Mouse (Mus musculus) liver, embryonic 14.5 days (tissue): ENCODE measurements around the gene Dhps. TPM values are rescaled to one million over a fixed set of nuclear protein-coding genes. Genes with fewer than 3 reads are reported as not detected.
"Not testable (repeated sequence)": the region's sequence is repeated elsewhere in the genome, so short reads cannot be mapped to it uniquely, and the experiment has no call there.

Experiments used
- ATAC-seq: fragments of 200-750 bp; cut with Nextera tagmentation; 2 replicates; pipeline ENCODE4 v1.8.0; 2017; ENCODE audit warnings: moderate number of reproducible peaks, mild to moderate bottlenecking, moderate library complexity; ENCODE audit not compliant: insufficient read depth
- DNase-seq, 3 experiments: peaks; one replicate each; pipeline ENCODE4 v3.0.0-alpha.2; 2012 to 2013; ENCODE audit warnings: low read depth in 3 of 3, low spot score in 3 of 3
- H3K27ac ChIP-seq: fragments of 300-500 bp; sonication (generic); 2 replicates; pipeline ENCODE4 v1.5.1; 2014; ENCODE audit warnings: moderate library complexity, mild to moderate bottlenecking, control low read depth, inconsistent platforms
- H3K27me3 ChIP-seq: fragments of 300-500 bp; sonication (generic); 2 replicates; pipeline ENCODE4 v1.6.1; 2014; ENCODE audit warnings: mild to moderate bottlenecking, low read length, moderate library complexity; ENCODE audit not compliant: control insufficient read depth, insufficient read depth
- H3K36me3 ChIP-seq: fragments of 300-500 bp; sonication (generic); replicated peaks from 2 replicates; pipeline ENCODE4 v1.6.1; 2014; ENCODE audit warnings: low read depth; ENCODE audit not compliant: control insufficient read depth, insufficient read depth
- H3K4me1 ChIP-seq, 2 experiments: fragments of 200-500 bp in 1 of 2; fragments of 300-500 bp in 1 of 2; sonication (generic) in 1 of 2; replicated peaks; 2 replicates each; pipeline ENCODE4 v1.6.1; 2012 to 2014; ENCODE audit warnings: antibody characterized with exemption in 1 of 2, inconsistent platforms in 1 of 2, low read length in 1 of 2; ENCODE audit not compliant: control insufficient read depth in 2 of 2, insufficient read depth in 2 of 2
- H3K4me2 ChIP-seq: fragments of 300-500 bp; sonication (generic); 2 replicates; pipeline ENCODE4 v1.6.1; 2014; ENCODE audit warnings: low read depth, mild to moderate bottlenecking, control low read depth, moderate library complexity
- H3K4me3 ChIP-seq, 2 experiments: fragments of 200-500 bp in 1 of 2; fragments of 300-500 bp in 1 of 2; sonication (generic) in 1 of 2; 2 replicates each; pipeline ENCODE4 v1.5.1; 2012 to 2014; ENCODE audit warnings: low read depth in 2 of 2, low read length in 2 of 2, mild to moderate bottlenecking in 2 of 2, control low read depth in 1 of 2, inconsistent platforms in 1 of 2, moderate library complexity in 1 of 2; ENCODE audit not compliant: insufficient read depth in 1 of 2
- H3K9ac ChIP-seq: fragments of 300-500 bp; sonication (generic); replicated peaks from 2 replicates; pipeline ENCODE4 v1.6.1; 2014; ENCODE audit warnings: mild to moderate bottlenecking, control low read depth, moderate library complexity
- H3K9me3 ChIP-seq: fragments of 300-500 bp; sonication (generic); 2 replicates; pipeline ENCODE4 v1.6.1; 2016; ENCODE audit warnings: low read length, mixed read lengths; ENCODE audit not compliant: control insufficient read depth
- CTCF ChIP-seq: IDR thresholded peaks from 2 replicates; pipeline ENCODE4 v1.5.1; 2016; ENCODE audit warnings: antibody characterized with exemption, low read depth, control low read depth
- EP300 ChIP-seq: IDR thresholded peaks from 2 replicates; pipeline ENCODE4 v1.6.1; 2016; ENCODE audit warnings: antibody characterized with exemption, low read depth
- WGBS: fragments of 180-500 bp; shearing (Covaris S2); extraction: QIAGEN DNeasy Blood & Tissue Kit; methylation state at CpG from one replicate; pipeline ENCODE4 v1.1.7; 2014; ENCODE audit not compliant: insufficient replicate concordance; 5-methylcytosine and 5-hydroxymethylcytosine counted together
- polyA plus RNA-seq, 2 experiments: library from polyadenylated mRNA; depleted of rRNA in 1 of 2; stranded (reverse) in 1 of 2; unstranded in 1 of 2; fragments of >200 nt; fragmentation: Nextera tagmentation in 1 of 2; extraction: Ambion mirVana in 1 of 2; gene quantifications; 2 replicates each; pipeline versions ENCODE4 v1.2.1 to v1.2.3; 2012 to 2014

The Dhps gene
- polyA plus RNA-seq, 2 experiments, result 21.5 to 36.4 TPM

DNA sequence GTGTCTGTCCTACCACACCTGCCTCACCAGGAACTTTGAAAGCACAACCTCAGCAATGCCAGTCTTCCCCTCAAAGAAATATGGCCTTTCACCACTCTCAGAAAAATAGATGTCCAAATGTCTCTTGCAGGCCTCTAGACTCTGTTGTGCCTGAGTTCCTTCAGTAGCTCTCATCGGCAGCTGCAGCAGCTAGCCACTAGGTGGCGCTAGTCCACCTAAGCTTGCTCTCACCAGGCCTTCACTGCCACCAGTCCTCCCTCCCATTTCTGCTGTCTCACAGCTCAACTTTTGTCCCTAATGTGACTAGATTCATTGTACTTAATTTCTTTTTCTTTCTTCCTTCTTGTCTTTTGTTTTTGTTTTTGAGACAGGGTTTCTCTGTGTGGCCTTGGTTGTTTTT, 5.4 kb downstream of the Dhps start:
- 2% methylated on average over 2 of the region's 2 CpGs for WGBS
- Histone ChIP-seq H3K27me3 (no peaks in the 10 kb centered on the region), H3K27ac (peak overlapping the region; percentile 45), H3K4me3 (no peak overlapping the region), H3K9ac (no peak overlapping the region), H3K36me3 (peaks cover 29% of the 10 kb centered on the region), H3K4me1 (peaks cover 31 to 40% of the 10 kb centered on the region in 2 experiments), H3K9me3 (no peaks in the 10 kb centered on the region), H3K4me2 (no peak overlapping the region)
- peak; percentile 49 for ATAC-seq
- peak; percentile 67 to 78 (median 67) for DNase-seq
- TF ChIP-seq CTCF (peak; percentile 100), EP300 (no peak)

- Histone ChIP-seq H3K27ac (peak overlapping the region; percentile 67), H3K4me1 (peaks cover 27 to 45% of the 10 kb centered on the region in 2 experiments), H3K4me3 (peak overlapping the region; percentile 83 to 96), H3K27me3 (no peaks in the 10 kb centered on the region), H3K9me3 (no peaks in the 10 kb centered on the region), H3K36me3 (peaks cover 18% of the 10 kb centered on the region), H3K4me2 (peak overlapping the region; percentile 70), H3K9ac (peak overlapping the region; percentile 96)
- DNase-seq, result no peak
- WGBS, result under 1% methylated on average over 25 of the region's 25 CpGs
- ATAC-seq, result no peak
- no peak for TF ChIP-seq EP300
- TF ChIP-seq CTCF, result no peak
Observed at GRCm38 (mm10) chr8:85080214-85080531, 8.6 kb downstream of the Dhps start.

GRCm38 (mm10) chr8:85080532-85081215, 9.1 kb downstream of the Dhps start, which contains the start of gene Wdr83os:
TSS of gene Wdr83os (plus strand) at chr8:85080740.
- Histone ChIP-seq H3K27me3 (no peaks in the 10 kb centered on the region), H3K9ac (peak within 1 kb of the TSS; percentile 96), H3K4me3 (peak within 1 kb of the TSS; percentile 83 to 96), H3K4me2 (peak within 1 kb of the TSS; percentile 70), H3K9me3 (no peaks in the 10 kb centered on the region), H3K4me1 (peaks cover 22 to 40% of the 10 kb centered on the region in 2 experiments), H3K27ac (peak within 1 kb of the TSS; percentile 67), H3K36me3 (peaks cover 13% of the 10 kb centered on the region)
- TF ChIP-seq CTCF (no peak), EP300 (no peak; the same call in 1 of the 2 replicates)
- ATAC-seq, result peak; percentile 22; the same call in 1 of the 2 replicates
- under 1% methylated on average over 30 of the region's 30 CpGs for whole genome bisulfite sequencing
- DNase-seq, result peak; percentile 61 to 65 (median 63)

GRCm38 (mm10) chr8:85081216-85081555, 9.6 kb downstream of the Dhps start, which contains the start of gene Wdr83:
TSS of gene Wdr83 (minus strand) at chr8:85081306.
- Histone ChIP-seq H3K4me3 (peak within 1 kb of the TSS; percentile 83 to 96), H3K4me2 (peak within 1 kb of the TSS; percentile 70), H3K27ac (peak within 1 kb of the TSS; percentile 67), H3K4me1 (peaks cover 17 to 35% of the 10 kb centered on the region in 2 experiments), H3K36me3 (peaks cover 10% of the 10 kb centered on the region), H3K9ac (peak within 1 kb of the TSS; percentile 96), H3K9me3 (no peaks in the 10 kb centered on the region), H3K27me3 (no peaks in the 10 kb centered on the region)
- 0% methylated on average over 9 of the region's 9 CpGs for WGBS
- ATAC-seq (peak; percentile 67), DNase-seq (peak; percentile 58 to 61 (median 61))
- TF ChIP-seq CTCF (no peak), EP300 (no peak)

GRCm38 (mm10) chr8:85082169-85082568, 10.6 kb downstream of the Dhps start:
- Histone ChIP-seq H3K4me1 (peaks cover 10 to 28% of the 10 kb centered on the region in 2 experiments), H3K36me3 (peaks cover 10% of the 10 kb centered on the region), H3K4me2 (peak overlapping the region; percentile 70)
- not testable (repeated sequence) for H3K27ac ChIP-seq, DNase-seq, H3K4me3 ChIP-seq, H3K9ac ChIP-seq, H3K27me3 ChIP-seq, ATAC-seq, H3K9me3 ChIP-seq
- 27% methylated on average over 4 of the region's 4 CpGs for WGBS
